Mouse (Mus musculus): ENCODE data around the gene Mios. TPM values are rescaled to one million over a fixed set of nuclear protein-coding genes. Genes with fewer than 3 reads are reported as not detected.

Mios gene
- total and polyA plus RNA-seq, 3 experiments = 3.2 to 19.0 (median 15.9) TPM

DNA sequence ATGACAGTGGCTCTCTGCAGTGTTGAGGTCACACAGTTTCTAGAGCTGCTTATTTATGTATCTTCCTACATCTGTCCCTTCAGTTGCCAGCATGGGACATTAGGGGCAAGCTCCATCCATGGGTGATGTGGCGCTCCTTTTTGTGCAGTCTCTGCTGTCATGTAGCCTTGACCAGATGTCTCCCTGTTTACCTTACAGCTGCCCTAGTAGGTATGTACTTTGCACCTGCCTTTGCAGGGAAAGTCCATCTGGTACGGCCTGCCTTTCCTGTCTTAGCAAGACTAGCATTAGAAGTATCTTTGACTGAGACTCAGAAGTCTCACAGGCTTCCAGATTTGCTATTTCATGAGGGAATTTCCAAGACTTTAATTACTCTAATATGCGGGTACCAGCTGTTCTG is 62.0 kb downstream of the Mios start:
- DNase-seq = no peak
- intact Hi-C loops (cut with DNase I) = loop anchor here (5.0 to 10.0 kb wide), 4 partner anchors 204 to 539 kb away; no protein-coding TSS in a partner anchor
- WGBS = 94% methylated on average over 3 of the region's 3 CpGs
- Histone ChIP-seq H3K27me3 (ENCODE audit: control insufficient read depth, insufficient read depth, low read length) (no peaks in the 10 kb centered on the region), H3K79me2 (replicated peaks; ENCODE audit: control insufficient read depth, insufficient read depth, low read length) (no peaks in the 10 kb centered on the region), H3K4me1 (ENCODE audit: control insufficient read depth, insufficient read depth, low read length) (peaks cover 1% of the 10 kb centered on the region; the same call in 1 of the 2 replicates), H3K27ac (no peak overlapping the region), H3K36me3 (ENCODE audit: control insufficient read depth, insufficient read depth, low read length) (no peaks in the 10 kb centered on the region; the same call in 1 of the 2 replicates), H3K4me3 (no peak overlapping the region), H3K9ac (ENCODE audit: low read depth, low read length) (no peak overlapping the region)
- TF ChIP-seq CTCF (IDR thresholded peaks at IDR 0.05) (no peak), POLR2A (IDR thresholded peaks at IDR 0.05; ENCODE audit: insufficient read depth, low read depth, low read length) (no peak), EP300 (IDR thresholded peaks at IDR 0.05; ENCODE audit: insufficient read depth, low read depth, low read length) (no peak)

DNA sequence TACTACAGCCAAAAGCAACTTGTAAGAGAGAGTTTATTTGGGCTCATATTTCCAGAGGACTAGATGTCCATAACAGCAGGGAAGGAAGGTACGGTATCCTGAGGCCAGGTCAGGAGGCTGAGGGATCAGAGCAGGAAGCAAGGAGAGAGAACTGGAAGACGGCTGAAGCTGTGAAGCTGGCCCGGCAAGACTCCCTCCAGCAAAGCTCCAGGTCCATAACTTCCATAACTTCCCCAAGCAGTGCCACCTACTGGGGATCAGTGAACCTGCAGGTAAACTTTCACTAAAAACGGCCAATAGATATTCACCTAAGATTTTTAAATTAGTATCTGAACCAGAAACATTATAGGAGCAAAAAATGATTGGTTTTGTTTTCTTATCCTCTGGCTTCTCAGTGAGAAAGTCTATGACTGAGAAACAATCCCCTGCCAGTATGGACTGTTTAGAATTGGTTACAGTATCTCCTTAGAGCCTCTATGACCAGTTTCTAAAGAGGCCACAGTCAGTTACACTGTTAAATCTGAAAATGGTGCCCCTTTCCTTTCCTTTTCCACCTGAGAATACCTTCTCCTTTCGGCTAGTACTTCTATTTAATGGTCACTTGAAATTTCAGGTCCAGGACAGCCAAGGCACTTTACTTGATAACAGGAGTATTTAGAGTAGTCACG is 65.5 kb downstream of the Mios start:
- Histone ChIP-seq H3K79me2 (replicated peaks; ENCODE audit: control insufficient read depth, insufficient read depth, low read length) (no peaks in the 10 kb centered on the region), H3K27ac (no peak overlapping the region; the same call in 1 of the 2 replicates), H3K4me3 (no peak overlapping the region), H3K4me1 (ENCODE audit: control insufficient read depth, insufficient read depth, low read length) (peaks cover 1% of the 10 kb centered on the region; the same call in 1 of the 2 replicates), H3K36me3 (ENCODE audit: control insufficient read depth, insufficient read depth, low read length) (no peaks in the 10 kb centered on the region; the same call in 1 of the 2 replicates), H3K9ac (ENCODE audit: low read depth, low read length) (no peak overlapping the region; the same call in 1 of the 2 replicates), H3K27me3 (ENCODE audit: control insufficient read depth, insufficient read depth, low read length) (no peaks in the 10 kb centered on the region)
- DNase-seq = peak; percentile 30 to 55
- peak; percentile 84 for TF ChIP-seq CTCF (IDR thresholded peaks at IDR 0.05)
- TF ChIP-seq POLR2A (IDR thresholded peaks at IDR 0.05; ENCODE audit: insufficient read depth, low read depth, low read length) = no peak
- intact Hi-C loops (cut with DNase I) = loop anchor here (1.0 to 10.0 kb wide), 7 partner anchors 68 to 557 kb away; no protein-coding TSS in a partner anchor
- WGBS = 23% methylated on average over 6 of the region's 6 CpGs

DNA sequence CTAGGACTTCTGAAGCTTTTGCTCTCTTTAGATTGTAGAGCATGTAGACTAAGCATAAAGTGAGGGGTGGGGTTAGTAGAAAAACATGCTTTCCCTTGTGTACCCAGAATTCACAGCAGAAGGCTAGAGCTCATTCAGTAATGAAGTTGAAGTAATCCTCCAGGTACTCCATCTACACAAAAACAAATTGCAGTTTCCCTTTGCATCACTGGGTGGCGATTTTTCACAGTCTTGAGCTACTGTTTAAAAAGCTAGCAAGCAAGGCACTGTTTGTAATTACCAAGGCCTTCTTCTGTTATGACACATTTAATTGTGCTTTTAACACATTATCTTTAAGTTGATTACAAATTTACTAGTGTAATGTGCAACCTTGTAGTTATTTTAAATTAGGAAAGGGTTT is 66.1 kb downstream of the Mios start:
- intact Hi-C loops (cut with DNase I) = loop anchor here (1.0 to 10.0 kb wide), 4 partner anchors 67 to 556 kb away; no protein-coding TSS in a partner anchor
- H3K27me3 ChIP-seq (ENCODE audit: control insufficient read depth, insufficient read depth, low read length) = no peaks in the 10 kb centered on the region
- no peak overlapping the region for H3K9ac ChIP-seq (ENCODE audit: low read depth, low read length)
- H3K4me1 ChIP-seq (ENCODE audit: control insufficient read depth, insufficient read depth, low read length) = peaks cover 1% of the 10 kb centered on the region; the same call in 1 of the 2 replicates
- no peaks in the 10 kb centered on the region for H3K79me2 ChIP-seq (replicated peaks; ENCODE audit: control insufficient read depth, insufficient read depth, low read length)
- no peak overlapping the region for H3K4me3 ChIP-seq
- no peaks in the 10 kb centered on the region; the same call in 1 of the 2 replicates for H3K36me3 ChIP-seq (ENCODE audit: control insufficient read depth, insufficient read depth, low read length)
- peak; percentile 49 to 63 for DNase-seq
- peak overlapping the region; percentile 5; the same call in 1 of the 2 replicates for H3K27ac ChIP-seq
- WGBS = 0% methylated on average over 1 of the region's 1 CpGs
- no peak for TF ChIP-seq EP300 (IDR thresholded peaks at IDR 0.05; ENCODE audit: insufficient read depth, low read depth, low read length)
- TF ChIP-seq CTCF (IDR thresholded peaks at IDR 0.05) = peak; percentile 72

DNA sequence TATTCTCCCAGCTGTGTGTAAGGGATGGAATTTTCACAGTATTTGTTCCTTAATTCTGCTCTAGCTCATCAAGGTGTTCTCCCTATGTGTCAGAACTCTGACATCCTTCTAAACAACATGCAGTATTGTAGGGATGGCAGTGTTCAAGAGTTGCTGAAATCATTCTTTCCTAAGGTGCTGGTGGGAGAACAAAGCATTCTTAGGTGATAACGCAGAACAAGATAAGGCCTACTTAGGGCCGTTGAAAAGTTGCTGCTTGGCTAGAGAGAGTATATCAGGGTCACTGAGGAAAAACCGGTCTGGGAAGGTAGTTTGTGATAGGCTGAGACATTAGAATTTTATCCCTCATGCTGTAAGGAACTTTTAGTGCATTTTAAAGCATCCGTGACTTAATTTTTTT is 67.4 kb downstream of the Mios start:
- Histone ChIP-seq H3K27me3 (ENCODE audit: control insufficient read depth, insufficient read depth, low read length) (no peaks in the 10 kb centered on the region), H3K36me3 (ENCODE audit: control insufficient read depth, insufficient read depth, low read length) (no peaks in the 10 kb centered on the region; the same call in 1 of the 2 replicates), H3K79me2 (replicated peaks; ENCODE audit: control insufficient read depth, insufficient read depth, low read length) (no peaks in the 10 kb centered on the region), H3K4me1 (ENCODE audit: control insufficient read depth, insufficient read depth, low read length) (peaks cover 1% of the 10 kb centered on the region; the same call in 1 of the 2 replicates), H3K4me3 (no peak overlapping the region), H3K27ac (no peak overlapping the region), H3K9ac (ENCODE audit: low read depth, low read length) (no peak overlapping the region)
- intact Hi-C loops (cut with DNase I) = loop anchor here (5.0 to 10.0 kb wide), 2 partner anchors 66 to 418 kb away; no protein-coding TSS in a partner anchor
- TF ChIP-seq POLR2A (IDR thresholded peaks at IDR 0.05; ENCODE audit: insufficient read depth, low read depth, low read length) = no peak
- no peak for TF ChIP-seq CTCF (IDR thresholded peaks at IDR 0.05)
- no peak for TF ChIP-seq EP300 (IDR thresholded peaks at IDR 0.05; ENCODE audit: insufficient read depth, low read depth, low read length)
- DNase-seq = no peak
- 58% methylated on average over 4 of the region's 4 CpGs for WGBS

DNA sequence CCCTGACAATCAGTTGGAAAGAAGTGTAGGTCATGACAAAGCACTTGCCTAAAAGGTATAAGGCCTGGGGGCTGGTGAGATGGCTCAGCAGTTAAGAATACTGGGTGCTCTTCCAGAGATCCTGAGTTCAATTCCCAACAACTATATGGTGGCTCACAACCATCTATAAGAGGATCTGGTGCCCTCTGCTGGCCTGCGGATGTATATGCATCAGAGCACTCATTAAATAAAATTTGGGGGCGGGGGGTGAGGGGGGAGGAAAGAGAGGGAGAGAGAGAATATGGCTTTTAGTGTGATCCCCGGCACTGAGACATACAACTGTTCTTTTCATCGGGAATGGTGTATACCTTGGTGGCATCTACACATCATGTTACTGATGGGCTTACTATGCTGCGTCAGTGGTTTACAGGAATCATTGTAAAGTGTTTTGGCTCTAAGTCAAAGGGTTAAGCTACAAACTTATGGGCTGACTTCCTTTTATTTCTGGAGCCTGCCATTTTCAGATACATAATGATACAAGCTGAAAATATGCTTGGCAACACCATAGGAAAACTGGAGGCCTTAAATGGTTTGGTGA is 69.5 kb downstream of the Mios start:
- Histone ChIP-seq H3K27ac (no peak overlapping the region), H3K27me3 (ENCODE audit: control insufficient read depth, insufficient read depth, low read length) (no peaks in the 10 kb centered on the region), H3K36me3 (ENCODE audit: control insufficient read depth, insufficient read depth, low read length) (no peaks in the 10 kb centered on the region; the same call in 1 of the 2 replicates), H3K9ac (ENCODE audit: low read depth, low read length) (no peak overlapping the region), H3K79me2 (replicated peaks; ENCODE audit: control insufficient read depth, insufficient read depth, low read length) (no peaks in the 10 kb centered on the region), H3K4me3 (no peak overlapping the region), H3K4me1 (ENCODE audit: control insufficient read depth, insufficient read depth, low read length) (peaks cover 1% of the 10 kb centered on the region; the same call in 1 of the 2 replicates)
- intact Hi-C loops (cut with DNase I) = loop anchor here (5.0 to 10.0 kb wide), 2 partner anchors 64 to 416 kb away; no protein-coding TSS in a partner anchor
- no peak for DNase-seq
- WGBS = 81% methylated on average over 5 of the region's 5 CpGs
- TF ChIP-seq CTCF (IDR thresholded peaks at IDR 0.05) = peak; percentile 43
- no peak for TF ChIP-seq EP300 (IDR thresholded peaks at IDR 0.05; ENCODE audit: insufficient read depth, low read depth, low read length)

DNA sequence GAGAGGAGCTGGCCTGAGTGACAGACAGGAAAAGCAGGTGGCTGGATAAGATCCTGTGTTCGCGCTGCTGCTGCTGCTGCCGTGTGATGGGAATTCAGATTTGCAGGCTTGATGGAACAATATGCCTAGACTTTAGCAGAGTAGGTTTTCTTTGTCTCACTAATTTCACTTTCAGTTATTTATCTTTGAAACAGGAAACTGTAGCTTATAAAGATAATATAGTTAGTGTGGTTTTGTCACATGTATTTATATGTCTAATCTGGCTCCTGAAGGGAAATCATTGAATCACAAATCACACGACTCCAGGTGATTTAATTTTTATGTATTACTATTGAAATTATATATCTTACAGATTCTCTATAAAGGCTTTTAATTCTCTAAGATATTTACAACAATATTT is 74.2 kb downstream of the Mios start:
- no peaks in the 10 kb centered on the region for H3K79me2 ChIP-seq (replicated peaks; ENCODE audit: control insufficient read depth, insufficient read depth, low read length)
- no peaks in the 10 kb centered on the region for H3K36me3 ChIP-seq (ENCODE audit: control insufficient read depth, insufficient read depth, low read length)
- no peaks in the 10 kb centered on the region for H3K27me3 ChIP-seq (ENCODE audit: control insufficient read depth, insufficient read depth, low read length)
- WGBS = 54% methylated on average over 4 of the region's 4 CpGs
- no peak overlapping the region for H3K4me3 ChIP-seq
- TF ChIP-seq POLR2A (IDR thresholded peaks at IDR 0.05; ENCODE audit: insufficient read depth, low read depth, low read length) = no peak
- TF ChIP-seq EP300 (IDR thresholded peaks at IDR 0.05; ENCODE audit: insufficient read depth, low read depth, low read length) = no peak
- TF ChIP-seq CTCF (IDR thresholded peaks at IDR 0.05) = no peak
- H3K27ac ChIP-seq = no peak overlapping the region
- H3K4me1 ChIP-seq (ENCODE audit: control insufficient read depth, insufficient read depth, low read length) = no peaks in the 10 kb centered on the region
- no peak overlapping the region for H3K9ac ChIP-seq (ENCODE audit: low read depth, low read length)
- intact Hi-C loops (cut with DNase I) = no loop called here
- DNase-seq = no peak

All from heart, adult 2 months (tissue).